10 mouse cellular contexts compared by ENCODE assay signal in the genomic region with DNA sequence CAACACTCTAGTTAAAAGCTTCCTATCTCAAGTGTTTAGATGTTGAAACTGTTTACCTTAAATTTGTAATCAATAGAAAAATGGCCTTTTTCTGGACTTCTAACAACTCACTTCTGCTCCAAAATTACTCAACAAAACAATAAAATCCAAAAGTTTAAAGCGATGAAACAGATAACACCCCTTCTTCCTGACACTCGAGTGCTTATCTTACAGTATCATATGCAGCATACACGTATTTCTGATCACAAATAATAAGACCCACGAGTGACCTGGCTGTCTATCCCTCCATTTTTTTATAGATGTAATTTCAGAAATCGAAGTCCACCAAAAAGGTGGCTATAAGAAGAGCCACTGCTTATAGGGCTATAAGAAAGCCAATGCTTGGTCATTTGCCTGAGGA. TPM values are rescaled to one million over a fixed set of nuclear protein-coding genes. Genes with fewer than 3 reads are reported as not detected.
A peak's percentile ranks its signal among the peaks of the same experiment; 100 is the strongest.
DNase-seq lines count a peak whose midpoint lies in the region; ATAC-seq and TF ChIP-seq lines count a peak whose summit lies in the region.
"Had no signal": no experiment of that assay in that cellular context is flagged by ENCODE, and none has a peak within 500 bp of the region (broad histone marks: within the 10 kb centered on the region; RNA-seq: fewer than 3 reads in every experiment).

No protein-coding gene starts in this region.

- 40% methylated on average over 5 of the region's 5 CpGs for WGBS in heart, postnatal 0 days
- 65% methylated on average over 5 of the region's 5 CpGs for WGBS in intestine, embryonic 15.5 days

- peaks cover 61% of the 10 kb centered on the region for H3K79me2 ChIP-seq in myocyte (ENCODE audit: control insufficient read depth, insufficient read depth)

- no peak for TF ChIP-seq POLR2A in cortical plate, adult 2 months (IDR thresholded peaks at IDR 0.05; ENCODE audit: extremely low read depth, insufficient read depth, low read length)
- no peak for TF ChIP-seq POLR2A in myocyte (IDR thresholded peaks at IDR 0.05; ENCODE audit: insufficient read length, low read depth)

- H3K4me2 ChIP-seq in heart, postnatal 0 days (ENCODE audit: low read depth, low read length): peak overlapping the region; percentile 66
- peak overlapping the region; percentile 67 for H3K4me2 ChIP-seq in intestine, embryonic 15.5 days (replicated peaks)
- peak overlapping the region; percentile 77 for H3K4me2 ChIP-seq in myocyte (ENCODE audit: low read depth)

- H3ac ChIP-seq in myocyte (ENCODE audit: control insufficient read depth, insufficient read length): no peak overlapping the region

- no peak for TF ChIP-seq CTCF in heart, postnatal 0 days (IDR thresholded peaks at IDR 0.05; ENCODE audit: low read depth)
- TF ChIP-seq CTCF in cortical plate, adult 2 months (IDR thresholded peaks at IDR 0.05; ENCODE audit: extremely low read depth, insufficient read depth, low read length): no peak

- H3K36me3 ChIP-seq in heart, postnatal 0 days (replicated peaks; ENCODE audit: control insufficient read depth, insufficient read depth, low read length): no peaks in the 10 kb centered on the region
- H3K36me3 ChIP-seq in intestine, embryonic 15.5 days: no peaks in the 10 kb centered on the region
- no peaks in the 10 kb centered on the region for H3K36me3 ChIP-seq in myocyte (ENCODE audit: control insufficient read depth, insufficient read depth)

- no peak for ATAC-seq in heart, postnatal 0 days (ENCODE audit: insufficient read depth, low read depth)
- no peak for ATAC-seq in intestine, embryonic 15.5 days
- ATAC-seq in inflammation-experienced regulatory T-cells, adult 6 months: no peak
- ATAC-seq: Patski had no signal

- no peaks in the 10 kb centered on the region for H3K9me3 ChIP-seq in heart, postnatal 0 days (replicated peaks; ENCODE audit: control insufficient read depth, low read length)
- no peaks in the 10 kb centered on the region for H3K9me3 ChIP-seq in intestine, embryonic 15.5 days

- H3K27ac ChIP-seq in heart, postnatal 0 days (ENCODE audit: low read depth): no peak overlapping the region
- no peak overlapping the region for H3K27ac ChIP-seq in cortical plate, adult 2 months (ENCODE audit: insufficient read depth, low read length)
- no peak overlapping the region for H3K27ac ChIP-seq in intestine, embryonic 15.5 days

- H3K27me3 ChIP-seq in heart, postnatal 0 days (ENCODE audit: control insufficient read depth, insufficient read depth, low read length): no peaks in the 10 kb centered on the region
- H3K27me3 ChIP-seq in intestine, embryonic 15.5 days (replicated peaks): no peaks in the 10 kb centered on the region
- H3K27me3 ChIP-seq in myocyte (ENCODE audit: control insufficient read depth, insufficient read depth, insufficient read length): no peaks in the 10 kb centered on the region
- H3K27me3 ChIP-seq: Patski had no signal

- H3K4me1 ChIP-seq in heart, postnatal 0 days (ENCODE audit: control insufficient read depth, insufficient read depth): peaks cover 31% of the 10 kb centered on the region
- H3K4me1 ChIP-seq in cortical plate, adult 2 months (ENCODE audit: control insufficient read depth, insufficient read depth, low read length): peaks cover 8% of the 10 kb centered on the region
- 0 out of 2 replicates have a peak, but pooled peaks cover 6% of the 10 kb centered on the region for H3K4me1 ChIP-seq in intestine, embryonic 15.5 days (replicated peaks)

- H3K9ac ChIP-seq in heart, postnatal 0 days (replicated peaks; ENCODE audit: low read depth, low read length): peak overlapping the region; percentile 90; the same call in 1 of the 2 replicates
- no peak overlapping the region for H3K9ac ChIP-seq in intestine, embryonic 15.5 days

- H3K4me3 ChIP-seq in heart, postnatal 0 days (ENCODE audit: low read depth, low read length): peak overlapping the region; percentile 95
- peak overlapping the region; percentile 82 for H3K4me3 ChIP-seq in cortical plate, adult 2 months (ENCODE audit: insufficient read depth, low read length)
- peak overlapping the region; percentile 86 for H3K4me3 ChIP-seq in intestine, embryonic 15.5 days (replicated peaks)
- peak overlapping the region; percentile 66 for H3K4me3 ChIP-seq in myocyte

- no peak for DNase-seq in heart, postnatal 0 days (ENCODE audit: low spot score)
- DNase-seq in heart, adult 11 months: no peak
- no peak for DNase-seq in MN1 (ENCODE audit: low spot score)
- no peak for DNase-seq in urinary bladder, postnatal 4 days (ENCODE audit: low spot score in 2 of 2)
- DNase-seq: left cerebral cortex, postnatal 4 days had no signal

- no peak for TF ChIP-seq EP300 in heart, postnatal 0 days (IDR thresholded peaks at IDR 0.05; ENCODE audit: low read depth)

TF ChIP-seq in myocyte, 11 proteins besides CTCF, POLR2A, EP300 and RAD21:
- TF ChIP-seq MAX (IDR thresholded peaks at IDR 0.05; ENCODE audit: low read depth): no peak
- no peak for TF ChIP-seq MYOG (IDR thresholded peaks at IDR 0.05; ENCODE audit: control insufficient read depth in 1 of 3, insufficient read depth in 1 of 3, insufficient read length in 2 of 3, low read depth in 2 of 3)
- TF ChIP-seq MYOD1 (IDR thresholded peaks at IDR 0.05; ENCODE audit: control insufficient read depth in 1 of 3, insufficient read length in 2 of 3, low read depth in 2 of 3): no peak
- no peak for TF ChIP-seq USF1 (IDR thresholded peaks at IDR 0.05; ENCODE audit: low read depth)
- no peak for TF ChIP-seq SRF (IDR thresholded peaks at IDR 0.05; ENCODE audit: control insufficient read depth, insufficient read length, low read depth)
- TF ChIP-seq CEBPB (IDR thresholded peaks at IDR 0.05; ENCODE audit: insufficient read depth, poor library complexity, severe bottlenecking): no peak

RNA-seq across cellular contexts. Expression of a gene that starts 1.6 kb away (rescaled TPM):
- total RNA-seq in heart, postnatal 0 days (2014; rRNA removed; ENCODE audit: low replicate concordance): 18.0 and 24.2 TPM in 2 replicates
- polyA plus RNA-seq in heart, postnatal 0 days (2015; fragmentation: Nextera tagmentation; extraction: Ambion mirVana): 22.7 and 24.1 TPM in 2 replicates
- polyA plus RNA-seq in cortical plate, adult 2 months (2012; rRNA removed): 23.6 and 27.2 TPM in 2 replicates
- 56.1 and 73.9 TPM in 2 replicates for polyA plus RNA-seq in intestine, embryonic 15.5 days (2015; fragmentation: Nextera tagmentation; extraction: Ambion mirVana)
- polyA plus RNA-seq in myocyte (2012; fragmentation: generic; extraction: Trizol): 43.5 TPM
- polyA plus RNA-seq in inflammation-experienced regulatory T-cells, adult 6 months (2017; shearing (Covaris generic)): 10 to 100 TPM; 21.0 to 57.6 (median 28.8) TPM

RNA-seq across cellular contexts. Expression of a gene that starts 12.7 kb away (rescaled TPM):
- total RNA-seq in heart, postnatal 0 days (2014; rRNA removed; ENCODE audit: low replicate concordance): 61.5 and 163 TPM in 2 replicates
- polyA plus RNA-seq in heart, postnatal 0 days (2015; fragmentation: Nextera tagmentation; extraction: Ambion mirVana): 120 and 125 TPM in 2 replicates
- polyA plus RNA-seq in cortical plate, adult 2 months (2012; rRNA removed): 87.2 and 88.7 TPM in 2 replicates
- polyA plus RNA-seq in intestine, embryonic 15.5 days (2015; fragmentation: Nextera tagmentation; extraction: Ambion mirVana): 129 and 148 TPM in 2 replicates
- polyA plus RNA-seq in myocyte (2012; fragmentation: generic; extraction: Trizol): 72.7 TPM
- 100 to 1,000 TPM; 151 to 213 (median 169) TPM for polyA plus RNA-seq in inflammation-experienced regulatory T-cells, adult 6 months (2017; shearing (Covaris generic))

RNA-seq across cellular contexts. Expression of a gene that starts 34.0 kb away (rescaled TPM):
- total RNA-seq in heart, postnatal 0 days (2014; rRNA removed; ENCODE audit: low replicate concordance): 11.9 and 22.2 TPM in 2 replicates
- 69.0 and 69.9 TPM in 2 replicates for polyA plus RNA-seq in heart, postnatal 0 days (2015; fragmentation: Nextera tagmentation; extraction: Ambion mirVana)
- 13.0 and 14.7 TPM in 2 replicates for polyA plus RNA-seq in cortical plate, adult 2 months (2012; rRNA removed)
- 52.6 and 56.9 TPM in 2 replicates for polyA plus RNA-seq in intestine, embryonic 15.5 days (2015; fragmentation: Nextera tagmentation; extraction: Ambion mirVana)
- 6.3 TPM for polyA plus RNA-seq in myocyte (2012; fragmentation: generic; extraction: Trizol)
- polyA plus RNA-seq in inflammation-experienced regulatory T-cells, adult 6 months (2017; shearing (Covaris generic)): 10 to 100 TPM; 11.9 to 21.8 (median 19.3) TPM
